Mouse (Mus musculus): ENCODE measurements around the gene Prrt3.

DNA sequence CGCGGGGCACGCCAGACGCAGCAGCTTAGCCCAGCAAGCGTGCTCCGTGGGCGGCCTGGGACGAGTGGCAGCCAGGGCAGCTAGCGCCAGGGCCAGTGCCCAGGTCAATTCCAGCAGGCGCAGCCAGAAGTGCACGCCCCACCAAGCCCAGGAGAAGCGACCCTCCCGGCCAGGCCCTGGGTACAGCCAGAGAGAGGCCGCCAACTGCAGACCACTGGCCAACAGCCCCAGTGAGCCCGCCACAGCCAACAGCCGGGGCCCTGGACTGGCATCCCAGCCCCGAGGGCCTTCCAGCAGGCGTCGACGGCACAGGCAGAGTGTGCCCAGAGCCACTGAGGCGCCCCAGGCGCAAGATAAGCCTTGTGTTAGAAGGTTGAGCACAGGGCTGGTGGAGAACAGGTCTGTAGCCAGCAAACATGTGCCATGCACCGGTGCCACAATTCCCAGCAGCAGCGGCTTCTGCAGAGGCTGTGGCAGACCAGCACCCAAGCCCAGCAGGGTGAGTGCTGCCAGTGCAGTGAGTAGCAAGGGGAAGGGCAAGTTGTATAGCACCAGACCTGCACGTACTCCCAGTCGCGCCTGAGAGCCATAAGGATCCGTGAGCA is 6.6 kb downstream of the Prrt3 start:
- no peak for TF ChIP-seq TAL1 (IDR thresholded peaks at IDR 0.05; ENCODE audit: low read length)
- TF ChIP-seq GATA1 (IDR thresholded peaks at IDR 0.05; ENCODE audit: low read length), result no peak

All from erythroblast, embryonic 14.5 days (primary cell).